Mouse (Mus musculus): ENCODE measurements around the gene Podxl. TPM values are rescaled to one million over a fixed set of nuclear protein-coding genes. Genes with fewer than 3 reads are reported as not detected.

The Podxl gene
- polyA plus RNA-seq, 1 experiment, result 2.2 TPM

DNA sequence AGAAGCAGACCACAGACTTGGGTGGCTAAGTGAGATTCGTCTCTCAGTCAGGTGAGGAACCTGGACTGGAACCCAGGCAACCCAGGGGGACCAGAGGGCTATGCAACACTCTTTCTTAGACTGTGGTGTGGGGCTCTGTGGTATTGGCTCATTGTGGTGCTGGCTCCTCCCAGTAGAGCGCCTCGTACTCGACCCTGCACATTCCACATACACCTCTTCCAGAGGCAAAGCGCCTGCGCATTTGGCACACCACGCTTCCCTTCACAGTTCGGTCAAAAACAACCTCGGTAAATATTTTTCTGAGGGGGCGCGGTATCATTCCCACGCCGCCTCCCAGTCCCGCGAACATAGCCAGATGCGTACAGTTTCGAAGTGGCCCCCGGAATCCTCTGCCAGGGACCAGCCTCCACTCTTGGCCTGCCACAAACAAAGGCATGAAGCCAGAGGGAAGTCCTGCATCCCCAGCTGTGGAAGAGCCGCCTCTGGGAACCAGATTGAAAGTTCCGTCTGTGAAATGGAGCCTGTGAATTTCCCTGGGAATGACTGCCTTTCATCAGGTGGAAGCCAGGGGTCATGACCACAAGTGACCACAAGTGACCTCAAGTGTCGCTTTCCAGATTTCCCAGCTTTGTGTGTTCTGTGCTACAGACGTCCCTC, 12.8 kb downstream of the Podxl start:
- TF ChIP-seq CTCF (IDR thresholded peaks at IDR 0.05; ENCODE audit: control insufficient read depth, insufficient read depth, insufficient replicate concordance, low read depth, low read length) (no peak), POLR2A (IDR thresholded peaks at IDR 0.05; ENCODE audit: control insufficient read depth, low read depth, low read length) (no peak)
- Histone ChIP-seq H3K27ac (ENCODE audit: control insufficient read depth, insufficient read depth, low read depth, low read length) (no peak overlapping the region), H3K27me3 (ENCODE audit: control insufficient read depth, insufficient read depth, low read length) (no peaks in the 10 kb centered on the region), H3K36me3 (ENCODE audit: control insufficient read depth, insufficient read depth, low read length) (no peaks in the 10 kb centered on the region), H3K4me3 (ENCODE audit: control insufficient read depth, low read depth, low read length) (no peak overlapping the region), H3K4me1 (ENCODE audit: control insufficient read depth, insufficient read depth, low read length) (no peaks in the 10 kb centered on the region; the same call in none of the 2 replicates)

DNA sequence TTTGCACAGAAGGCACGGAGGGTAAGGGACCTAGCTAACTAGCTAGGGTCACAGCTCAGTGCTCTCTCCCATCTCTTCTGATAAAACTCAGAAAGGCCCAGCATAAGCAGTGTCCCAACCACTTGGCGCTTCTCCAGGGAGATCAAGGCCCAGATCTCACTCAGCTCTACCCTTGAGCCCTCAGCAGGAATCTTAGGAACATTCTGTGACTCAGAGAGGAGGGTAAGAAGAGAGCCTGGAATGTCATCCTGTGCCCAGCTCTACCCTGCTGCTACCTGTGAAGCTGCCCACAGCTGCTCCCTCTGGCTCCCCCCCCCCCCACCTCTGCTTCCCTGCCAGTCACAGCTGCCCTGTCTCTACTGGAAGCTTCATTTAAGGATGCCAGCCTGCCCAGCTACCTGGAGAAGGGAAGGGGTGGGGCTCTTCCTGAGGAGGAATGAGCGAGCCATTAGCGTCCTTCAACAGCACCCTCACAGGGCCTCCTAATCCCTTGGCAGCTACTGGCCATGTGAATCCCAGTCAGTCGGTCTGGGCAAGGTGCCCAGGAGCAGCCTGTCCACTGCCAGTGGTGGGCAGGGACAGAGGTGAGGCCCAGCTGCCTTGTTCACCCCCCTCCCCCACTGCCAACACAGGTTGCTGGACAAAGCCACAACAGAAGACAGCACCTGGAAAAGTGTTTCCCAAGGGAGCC, 14.3 kb downstream of the Podxl start:
- no peaks in the 10 kb centered on the region; the same call in none of the 2 replicates for H3K4me1 ChIP-seq (ENCODE audit: control insufficient read depth, insufficient read depth, low read length)
- no peak for TF ChIP-seq POLR2A (IDR thresholded peaks at IDR 0.05; ENCODE audit: control insufficient read depth, low read depth, low read length)
- no peak for TF ChIP-seq CTCF (IDR thresholded peaks at IDR 0.05; ENCODE audit: control insufficient read depth, insufficient read depth, insufficient replicate concordance, low read depth, low read length)
- H3K4me3 ChIP-seq (ENCODE audit: control insufficient read depth, low read depth, low read length), result no peak overlapping the region
- no peaks in the 10 kb centered on the region for H3K27me3 ChIP-seq (ENCODE audit: control insufficient read depth, insufficient read depth, low read length)
- H3K36me3 ChIP-seq (ENCODE audit: control insufficient read depth, insufficient read depth, low read length), result no peaks in the 10 kb centered on the region
- H3K27ac ChIP-seq (ENCODE audit: control insufficient read depth, insufficient read depth, low read depth, low read length), result no peak overlapping the region

DNA sequence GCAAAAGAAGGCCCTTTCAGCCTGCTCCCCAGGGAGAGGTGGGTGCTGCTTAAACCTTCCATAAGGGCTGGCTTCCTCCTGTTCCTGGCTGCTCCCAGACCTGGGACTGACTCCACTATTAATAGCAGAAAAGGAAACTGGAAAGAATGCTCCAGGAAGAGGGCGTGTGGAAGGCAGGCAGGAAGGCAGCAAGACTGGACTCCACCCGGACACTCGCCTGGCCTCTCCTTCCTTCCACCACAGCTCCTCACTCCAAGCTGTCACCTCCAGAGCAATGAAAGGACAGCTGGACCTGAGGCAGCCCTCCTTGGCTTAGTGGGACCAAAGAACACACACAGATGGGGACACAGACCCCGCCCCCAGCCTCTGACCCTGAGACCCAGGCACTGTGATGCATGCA, 19.5 kb downstream of the Podxl start:
- Histone ChIP-seq H3K36me3 (ENCODE audit: control insufficient read depth, insufficient read depth, low read length) (no peaks in the 10 kb centered on the region), H3K27me3 (ENCODE audit: control insufficient read depth, insufficient read depth, low read length) (no peaks in the 10 kb centered on the region), H3K4me1 (ENCODE audit: control insufficient read depth, insufficient read depth, low read length) (no peaks in the 10 kb centered on the region), H3K4me3 (ENCODE audit: control insufficient read depth, low read depth, low read length) (no peak overlapping the region), H3K27ac (ENCODE audit: control insufficient read depth, insufficient read depth, low read depth, low read length) (no peak overlapping the region)
- TF ChIP-seq CTCF (IDR thresholded peaks at IDR 0.05; ENCODE audit: control insufficient read depth, insufficient read depth, insufficient replicate concordance, low read depth, low read length), result no peak
- TF ChIP-seq POLR2A (IDR thresholded peaks at IDR 0.05; ENCODE audit: control insufficient read depth, low read depth, low read length), result no peak

DNA sequence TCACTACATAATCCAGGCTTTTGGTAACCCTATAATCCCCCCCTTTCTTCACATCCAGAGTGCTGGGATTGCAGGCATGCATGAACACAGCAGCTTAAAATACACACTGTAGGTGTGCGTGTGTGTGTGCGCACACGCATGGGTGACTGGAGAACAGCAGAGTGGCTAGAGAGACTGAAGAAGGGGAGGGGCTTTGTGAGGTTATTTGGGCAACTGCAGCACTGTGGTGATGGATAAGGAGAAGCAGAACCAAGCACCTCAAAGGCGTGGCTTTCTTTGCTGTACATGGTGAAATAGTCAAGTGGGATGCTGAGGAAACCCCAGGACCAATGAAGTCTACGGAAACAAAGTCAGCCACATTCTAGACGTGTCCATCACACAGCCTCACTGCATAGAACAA, 23.8 kb downstream of the Podxl start:
- Histone ChIP-seq H3K4me1 (ENCODE audit: control insufficient read depth, insufficient read depth, low read length) (no peaks in the 10 kb centered on the region), H3K4me3 (ENCODE audit: control insufficient read depth, low read depth, low read length) (no peak overlapping the region), H3K27ac (ENCODE audit: control insufficient read depth, insufficient read depth, low read depth, low read length) (no peak overlapping the region), H3K27me3 (ENCODE audit: control insufficient read depth, insufficient read depth, low read length) (no peaks in the 10 kb centered on the region), H3K36me3 (ENCODE audit: control insufficient read depth, insufficient read depth, low read length) (no peaks in the 10 kb centered on the region)
- TF ChIP-seq POLR2A (IDR thresholded peaks at IDR 0.05; ENCODE audit: control insufficient read depth, low read depth, low read length), result no peak
- TF ChIP-seq CTCF (IDR thresholded peaks at IDR 0.05; ENCODE audit: control insufficient read depth, insufficient read depth, insufficient replicate concordance, low read depth, low read length), result no peak

GRCm38 (mm10) chr6:31538112-31538511, 25.7 kb downstream of the Podxl start:
- Histone ChIP-seq H3K27ac (ENCODE audit: control insufficient read depth, insufficient read depth, low read depth, low read length) (no peak overlapping the region), H3K4me1 (ENCODE audit: control insufficient read depth, insufficient read depth, low read length) (no peaks in the 10 kb centered on the region), H3K4me3 (ENCODE audit: control insufficient read depth, low read depth, low read length) (no peak overlapping the region), H3K36me3 (ENCODE audit: control insufficient read depth, insufficient read depth, low read length) (no peaks in the 10 kb centered on the region), H3K27me3 (ENCODE audit: control insufficient read depth, insufficient read depth, low read length) (no peaks in the 10 kb centered on the region)
- no peak for TF ChIP-seq POLR2A (IDR thresholded peaks at IDR 0.05; ENCODE audit: control insufficient read depth, low read depth, low read length)
- TF ChIP-seq CTCF (IDR thresholded peaks at IDR 0.05; ENCODE audit: control insufficient read depth, insufficient read depth, insufficient replicate concordance, low read depth, low read length), result no peak

GRCm38 (mm10) chr6:31537193-31537592, 26.6 kb downstream of the Podxl start:
- no peak overlapping the region for H3K27ac ChIP-seq (ENCODE audit: control insufficient read depth, insufficient read depth, low read depth, low read length)
- no peak for TF ChIP-seq CTCF (IDR thresholded peaks at IDR 0.05; ENCODE audit: control insufficient read depth, insufficient read depth, insufficient replicate concordance, low read depth, low read length)
- TF ChIP-seq POLR2A (IDR thresholded peaks at IDR 0.05; ENCODE audit: control insufficient read depth, low read depth, low read length), result no peak

DNA sequence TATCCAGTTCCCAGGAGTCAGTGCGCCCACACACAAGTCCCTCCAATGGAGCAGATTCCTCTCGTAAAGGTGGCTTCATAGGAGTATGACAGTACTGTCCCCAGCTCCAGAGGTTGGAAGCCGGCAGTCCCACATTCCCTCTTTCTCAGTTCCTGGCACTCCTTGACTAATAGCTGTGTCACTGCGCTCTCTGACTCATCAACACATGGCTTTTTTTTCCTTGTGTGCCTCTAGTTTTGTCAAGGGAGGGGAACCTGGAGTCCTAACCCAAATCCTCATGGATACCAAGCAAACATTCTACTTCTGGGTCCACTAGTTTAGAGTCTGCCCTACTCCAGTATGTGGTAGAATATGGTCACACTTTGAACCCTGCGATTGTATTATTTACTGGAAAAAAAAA, 29.1 kb downstream of the Podxl start:
- Histone ChIP-seq H3K36me3 (ENCODE audit: control insufficient read depth, insufficient read depth, low read length) (no peaks in the 10 kb centered on the region), H3K27me3 (ENCODE audit: control insufficient read depth, insufficient read depth, low read length) (no peaks in the 10 kb centered on the region), H3K27ac (ENCODE audit: control insufficient read depth, insufficient read depth, low read depth, low read length) (no peak overlapping the region), H3K4me1 (ENCODE audit: control insufficient read depth, insufficient read depth, low read length) (no peaks in the 10 kb centered on the region), H3K4me3 (ENCODE audit: control insufficient read depth, low read depth, low read length) (no peak overlapping the region)
- TF ChIP-seq CTCF (IDR thresholded peaks at IDR 0.05; ENCODE audit: control insufficient read depth, insufficient read depth, insufficient replicate concordance, low read depth, low read length) (no peak), POLR2A (IDR thresholded peaks at IDR 0.05; ENCODE audit: control insufficient read depth, low read depth, low read length) (no peak)

More at GRCm38 (mm10) chr6:31537193-31537592, 26.6 kb downstream of the Podxl start:
- Histone ChIP-seq H3K36me3 (ENCODE audit: control insufficient read depth, insufficient read depth, low read length) (no peaks in the 10 kb centered on the region), H3K4me1 (ENCODE audit: control insufficient read depth, insufficient read depth, low read length) (no peaks in the 10 kb centered on the region), H3K4me3 (ENCODE audit: control insufficient read depth, low read depth, low read length) (no peak overlapping the region), H3K27me3 (ENCODE audit: control insufficient read depth, insufficient read depth, low read length) (no peaks in the 10 kb centered on the region)
